In the genomic region with DNA sequence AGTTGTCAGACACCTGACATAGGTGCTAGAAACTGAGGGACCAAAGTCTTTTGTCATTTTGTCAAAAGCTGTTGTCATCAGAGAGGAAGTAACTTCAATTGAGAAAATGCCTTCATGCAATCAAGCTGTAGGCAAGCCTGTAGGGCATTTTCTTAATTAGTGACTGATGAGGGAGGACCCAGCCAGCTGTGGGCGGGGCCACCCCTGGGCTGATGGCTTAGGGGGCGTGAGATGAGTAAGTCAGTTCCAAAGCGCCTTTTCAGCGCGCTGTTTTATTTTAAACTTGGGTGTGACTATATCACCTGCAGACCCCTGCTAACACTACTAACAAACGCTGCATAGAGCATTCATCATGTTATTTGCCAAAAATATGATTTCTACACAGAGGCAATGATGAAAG, we compare ENCODE assay signal across 28 mouse cellular contexts.
DNase-seq lines count a peak whose midpoint lies in the region; ATAC-seq and TF ChIP-seq lines count a peak whose summit lies in the region.
"Had no signal": no experiment of that assay in that cellular context is flagged by ENCODE, and none has a peak within 500 bp of the region (broad histone marks: within the 10 kb centered on the region; RNA-seq: fewer than 3 reads in every experiment).

No protein-coding gene starts in this region.

- TF ChIP-seq POLR2A in CH12.LX (IDR thresholded peaks at IDR 0.05; ENCODE audit: low read depth, low read length): no peak

- TF ChIP-seq CTCF in CH12.LX (conservative IDR thresholded peaks at IDR 0.05 in 1 of 2, IDR thresholded peaks at IDR 0.05 in 1 of 2; ENCODE audit: low read depth in 2 of 2, low read length in 2 of 2): no peak

- dilution Hi-C loops in CH12.LX (cut with MboI; ENCODE audit: extremely low pct_ligation_motif_present, extremely low pct_unique_long_range_greater_than_20kb, low sequenced_read_pairs): no loop called here

- in situ Hi-C loops in CH12.LX (cut with MboI; ENCODE audit: low pct_ligation_motif_present, low pct_unique_long_range_greater_than_20kb, low sequenced_read_pairs): no loop called here

- H3K79me2 ChIP-seq in CH12.LX (replicated peaks; ENCODE audit: control insufficient read depth, extremely low read depth, insufficient read depth, poor library complexity, severe bottlenecking): no peaks in the 10 kb centered on the region

- H3K4me2 ChIP-seq in hindbrain, embryonic 14.5 days (replicated peaks): no peak overlapping the region
- no peak overlapping the region for H3K4me2 ChIP-seq in hindbrain, embryonic 11.5 days (replicated peaks; ENCODE audit: low read depth, low read length)
- H3K4me2 ChIP-seq in CH12.LX (ENCODE audit: insufficient read depth, low read depth, poor library complexity, severe bottlenecking): peak overlapping the region; percentile 40; the same call in 1 of the 2 replicates
- H3K4me2 ChIP-seq: embryonic facial prominence, embryonic 13.5 days; forebrain, embryonic 15.5 days; heart, embryonic 11.5 days; hindbrain, embryonic 13.5 days had no signal

- H3K27ac ChIP-seq in hindbrain, embryonic 14.5 days: no peak overlapping the region
- H3K27ac ChIP-seq in hindbrain, embryonic 11.5 days (ENCODE audit: low read depth, low read length): no peak overlapping the region
- H3K27ac ChIP-seq in CH12.LX (ENCODE audit: insufficient read depth, low read depth): no peak overlapping the region
- H3K27ac ChIP-seq: embryonic facial prominence, embryonic 10.5 days; embryonic facial prominence, embryonic 13.5 days; forebrain, embryonic 15.5 days; gastrocnemius, adult 2 months; hindbrain, embryonic 13.5 days; hindbrain, postnatal 0 days had no signal

- H3K4me3 ChIP-seq in hindbrain, embryonic 14.5 days (replicated peaks; ENCODE audit: low read length): no peak overlapping the region
- H3K4me3 ChIP-seq in hindbrain, embryonic 11.5 days (ENCODE audit: low read depth, low read length): no peak overlapping the region
- H3K4me3 ChIP-seq in CH12.LX (replicated peaks in 1 of 3; ENCODE audit: low read depth in 2 of 3, low read length in 2 of 3, poor library complexity in 1 of 3): no peak overlapping the region
- H3K4me3 ChIP-seq: embryonic facial prominence, embryonic 10.5 days; embryonic facial prominence, embryonic 13.5 days; erythroblast, embryonic 14.5 days; forebrain, embryonic 15.5 days; gastrocnemius, adult 2 months; hindbrain, embryonic 13.5 days had no signal

- ATAC-seq in hindbrain, embryonic 14.5 days (ENCODE audit: low FRiP score): 0 out of 2 replicates have a peak, but pooled peaks have one; percentile 14
- ATAC-seq in hindbrain, embryonic 11.5 days (ENCODE audit: low FRiP score): no peak
- ATAC-seq: hindbrain, postnatal 0 days; inflammation-experienced regulatory T-cells, adult 6 months; intestine, embryonic 16.5 days had no signal

- TF ChIP-seq EP300 in CH12.LX (IDR thresholded peaks at IDR 0.05; ENCODE audit: low read length): no peak

- WGBS in hindbrain, embryonic 14.5 days: 54% methylated on average over 6 of the region's 6 CpGs
- WGBS in hindbrain, embryonic 11.5 days: 58% methylated on average over 6 of the region's 6 CpGs

- no peaks in the 10 kb centered on the region for H3K9me3 ChIP-seq in hindbrain, embryonic 14.5 days (ENCODE audit: control insufficient read depth, low read length)
- no peaks in the 10 kb centered on the region for H3K9me3 ChIP-seq in hindbrain, embryonic 11.5 days (ENCODE audit: control insufficient read depth, low read length)
- H3K9me3 ChIP-seq in CH12.LX (replicated peaks; ENCODE audit: low read length): no peaks in the 10 kb centered on the region
- H3K9me3 ChIP-seq: embryonic facial prominence, embryonic 10.5 days; embryonic facial prominence, embryonic 13.5 days; forebrain, embryonic 15.5 days; G1E; hindbrain, embryonic 13.5 days had no signal

- DNase-seq in hindbrain, embryonic 14.5 days (ENCODE audit: low spot score): no peak
- DNase-seq in hindbrain, embryonic 11.5 days (ENCODE audit: low spot score): no peak
- peak; percentile 23 for DNase-seq in retina, postnatal 1 day
- DNase-seq in retina, embryonic 14.5 days (ENCODE audit: low spot score): no peak
- no peak for DNase-seq in CH12.LX (ENCODE audit: extremely low read depth)
- peak; percentile 25 for DNase-seq in R1 (ENCODE audit: low read depth, low spot score)
- no peak for DNase-seq in thymus, postnatal 4 days
- no peak for DNase-seq in frontal cortex, postnatal 10 days (ENCODE audit: low spot score in 2 of 2)
- DNase-seq: adrenal gland, adult 2 months; adrenal gland, postnatal 14 days; cerebellum, adult 11 months; cerebellum, adult 2 months; cerebellum, adult 9-11 months; cerebellum, postnatal 25 days; embryo, embryonic 11 days; gastrocnemius, adult 2 months; gastrocnemius, postnatal 14 days; heart, adult 11 months had no signal

- H3K36me3 ChIP-seq in hindbrain, embryonic 14.5 days (replicated peaks; ENCODE audit: control insufficient read depth, insufficient read depth): no peaks in the 10 kb centered on the region
- H3K36me3 ChIP-seq in hindbrain, embryonic 11.5 days (ENCODE audit: control insufficient read depth, insufficient read depth, low read length): no peaks in the 10 kb centered on the region
- H3K36me3 ChIP-seq in CH12.LX (replicated peaks in 1 of 2; ENCODE audit: control insufficient read depth in 1 of 2, insufficient read depth in 1 of 2, low read length in 1 of 2): no peaks in the 10 kb centered on the region
- H3K36me3 ChIP-seq: embryonic facial prominence, embryonic 10.5 days; embryonic facial prominence, embryonic 13.5 days; forebrain, embryonic 15.5 days; G1E; hindbrain, embryonic 13.5 days had no signal

- no peak for TF ChIP-seq RAD21 in CH12.LX (IDR thresholded peaks at IDR 0.05; ENCODE audit: low read depth, low read length)

- no peaks in the 10 kb centered on the region for H3K27me3 ChIP-seq in hindbrain, embryonic 14.5 days (ENCODE audit: control insufficient read depth, insufficient read depth, low read length)
- H3K27me3 ChIP-seq in hindbrain, embryonic 11.5 days (ENCODE audit: control insufficient read depth, insufficient read depth, low read length): no peaks in the 10 kb centered on the region
- no peaks in the 10 kb centered on the region for H3K27me3 ChIP-seq in CH12.LX (replicated peaks)
- H3K27me3 ChIP-seq: embryonic facial prominence, embryonic 13.5 days; forebrain, embryonic 15.5 days; hindbrain, embryonic 13.5 days had no signal

- no peaks in the 10 kb centered on the region for H3K4me1 ChIP-seq in hindbrain, embryonic 14.5 days (replicated peaks; ENCODE audit: control insufficient read depth, insufficient read depth, low read length)
- H3K4me1 ChIP-seq in hindbrain, embryonic 11.5 days (replicated peaks; ENCODE audit: control insufficient read depth, insufficient read depth, low read length): no peaks in the 10 kb centered on the region
- H3K4me1 ChIP-seq in CH12.LX (ENCODE audit: control insufficient read depth in 1 of 2, insufficient read depth in 2 of 2): peaks cover 0 to 2% of the 10 kb centered on the region in 2 experiments; a peak in 1 of 4 replicates
- H3K4me1 ChIP-seq: embryonic facial prominence, embryonic 10.5 days; embryonic facial prominence, embryonic 13.5 days; forebrain, embryonic 15.5 days; hindbrain, embryonic 13.5 days had no signal

- no peak overlapping the region for H3K9ac ChIP-seq in hindbrain, embryonic 14.5 days
- H3K9ac ChIP-seq in hindbrain, embryonic 11.5 days (ENCODE audit: low read depth, low read length): no peak overlapping the region
- no peak overlapping the region for H3K9ac ChIP-seq in CH12.LX (ENCODE audit: insufficient read depth, low read depth)
- H3K9ac ChIP-seq: embryonic facial prominence, embryonic 13.5 days; forebrain, embryonic 15.5 days; hindbrain, embryonic 13.5 days had no signal

TF ChIP-seq in CH12.LX, 34 proteins besides CTCF, POLR2A, EP300 and RAD21:
- TF ChIP-seq MEF2A (IDR thresholded peaks at IDR 0.05; ENCODE audit: borderline replicate concordance, low read depth, low read length) (no peak), BHLHE40 (IDR thresholded peaks at IDR 0.05; ENCODE audit: low read depth, low read length) (no peak), JUND (conservative IDR thresholded peaks at IDR 0.05; ENCODE audit: low read depth, low read length) (no peak), SMC3 (IDR thresholded peaks at IDR 0.05; ENCODE audit: low read depth, low read length) (no peak)

Comparison
In these comparisons a context has a peak if more than half of its experiments do, and no peak if none do; other contexts are left out.
1. DNase-seq: peak in retina, postnatal 1 day (single experiment) and R1 (single experiment); none in hindbrain, embryonic 14.5 days (single experiment), hindbrain, embryonic 11.5 days (single experiment), retina, embryonic 14.5 days (single experiment), CH12.LX (single experiment), thymus, postnatal 4 days (single experiment) and frontal cortex, postnatal 10 days (0 of 2).